Mouse (Mus musculus): Measurements from ENCODE around the gene Stx18. TPM values are rescaled to one million over a fixed set of nuclear protein-coding genes. Genes with fewer than 3 reads are reported as not detected.

The Stx18 gene
- polyA plus RNA-seq, 1 experiment from 2014 or later, result 39.4 TPM

GRCm38 (mm10) chr5:38083362-38083761 lies 44.8 kb downstream of the Stx18 start:
- Histone ChIP-seq H3K9ac (no peak overlapping the region), H3K4me3 (no peak overlapping the region), H3K4me2 (no peak overlapping the region), H3K27ac (replicated peaks) (no peak overlapping the region), H3K9me3 (no peaks in the 10 kb centered on the region), H3K4me1 (replicated peaks) (peaks cover 35% of the 10 kb centered on the region), H3K36me3 (no peaks in the 10 kb centered on the region), H3K27me3 (peaks cover 7% of the 10 kb centered on the region; the same call in 1 of the 2 replicates)
- WGBS, result 17% methylated on average over 5 of the region's 5 CpGs
- no peak for ATAC-seq (ENCODE audit: low read depth)

GRCm38 (mm10) chr5:38084616-38085015 lies 46.1 kb downstream of the Stx18 start:
- no peak for ATAC-seq (ENCODE audit: low read depth)
- H3K4me2 ChIP-seq, result no peak overlapping the region
- H3K27ac ChIP-seq (replicated peaks), result no peak overlapping the region
- H3K36me3 ChIP-seq, result no peaks in the 10 kb centered on the region
- WGBS, result 8% methylated on average over 8 of the region's 8 CpGs
- H3K9me3 ChIP-seq, result no peaks in the 10 kb centered on the region
- peaks cover 7% of the 10 kb centered on the region; the same call in 1 of the 2 replicates for H3K27me3 ChIP-seq
- peaks cover 42% of the 10 kb centered on the region for H3K4me1 ChIP-seq (replicated peaks)
- no peak overlapping the region for H3K4me3 ChIP-seq
- no peak overlapping the region for H3K9ac ChIP-seq

GRCm38 (mm10) chr5:38085561-38086392 lies 47.2 kb downstream of the Stx18 start:
- H3K4me2 ChIP-seq, result no peak overlapping the region
- no peak overlapping the region for H3K9ac ChIP-seq
- H3K4me1 ChIP-seq (replicated peaks), result peaks cover 51% of the 10 kb centered on the region
- H3K27me3 ChIP-seq, result peaks cover 3% of the 10 kb centered on the region; the same call in 1 of the 2 replicates
- no peak overlapping the region for H3K27ac ChIP-seq (replicated peaks)
- no peaks in the 10 kb centered on the region for H3K9me3 ChIP-seq
- WGBS, result 13% methylated on average over 10 of the region's 10 CpGs
- H3K36me3 ChIP-seq, result no peaks in the 10 kb centered on the region
- ATAC-seq (ENCODE audit: low read depth), result no peak
- no peak overlapping the region for H3K4me3 ChIP-seq

- H3K4me2 ChIP-seq, result no peak overlapping the region
- H3K4me3 ChIP-seq, result no peak overlapping the region
- H3K27me3 ChIP-seq, result peaks cover 3% of the 10 kb centered on the region; the same call in 1 of the 2 replicates
- H3K4me1 ChIP-seq (replicated peaks), result peaks cover 24% of the 10 kb centered on the region
- no peak overlapping the region for H3K27ac ChIP-seq (replicated peaks)
- ATAC-seq (ENCODE audit: low read depth), result no peak
- no peak overlapping the region for H3K9ac ChIP-seq
- H3K36me3 ChIP-seq, result no peaks in the 10 kb centered on the region
- no peaks in the 10 kb centered on the region for H3K9me3 ChIP-seq
- WGBS, result 67% methylated on average over 3 of the region's 3 CpGs
These were observed 51.6 kb downstream of the Stx18 start for GRCm38 (mm10) chr5:38090111-38090510.

- no peak for ATAC-seq (ENCODE audit: low read depth)
- Histone ChIP-seq H3K27ac (replicated peaks) (no peak overlapping the region), H3K4me2 (no peak overlapping the region), H3K36me3 (no peaks in the 10 kb centered on the region), H3K27me3 (peaks cover 3% of the 10 kb centered on the region; the same call in 1 of the 2 replicates), H3K4me3 (no peak overlapping the region), H3K9me3 (no peaks in the 10 kb centered on the region), H3K9ac (no peak overlapping the region), H3K4me1 (replicated peaks) (peaks cover 22% of the 10 kb centered on the region)
- 43% methylated on average over 3 of the region's 3 CpGs for WGBS
These were observed 52.0 kb downstream of the Stx18 start for GRCm38 (mm10) chr5:38090581-38090980.

- 75% methylated on average over 8 of the region's 8 CpGs for WGBS
- Histone ChIP-seq H3K4me1 (replicated peaks) (peaks cover 17% of the 10 kb centered on the region; the same call in 1 of the 2 replicates), H3K9ac (no peak overlapping the region), H3K27me3 (peaks cover 3% of the 10 kb centered on the region; the same call in 1 of the 2 replicates), H3K36me3 (no peaks in the 10 kb centered on the region), H3K9me3 (no peaks in the 10 kb centered on the region), H3K4me2 (no peak overlapping the region), H3K27ac (replicated peaks) (no peak overlapping the region), H3K4me3 (no peak overlapping the region)
- ATAC-seq (ENCODE audit: low read depth), result peak; percentile 17; the same call in 1 of the 2 replicates
These were observed 52.8 kb downstream of the Stx18 start for GRCm38 (mm10) chr5:38091046-38091965.

GRCm38 (mm10) chr5:38091966-38092304 lies 53.4 kb downstream of the Stx18 start:
- no peak overlapping the region for H3K4me3 ChIP-seq
- H3K9ac ChIP-seq, result no peak overlapping the region
- peaks cover 3% of the 10 kb centered on the region; the same call in 1 of the 2 replicates for H3K27me3 ChIP-seq
- H3K4me2 ChIP-seq, result no peak overlapping the region
- no peaks in the 10 kb centered on the region for H3K9me3 ChIP-seq
- no peak overlapping the region for H3K27ac ChIP-seq (replicated peaks)
- H3K4me1 ChIP-seq (replicated peaks), result peaks cover 17% of the 10 kb centered on the region; the same call in 1 of the 2 replicates
- 62% methylated on average over 2 of the region's 2 CpGs for WGBS
- no peaks in the 10 kb centered on the region for H3K36me3 ChIP-seq
- no peak for ATAC-seq (ENCODE audit: low read depth)

- Histone ChIP-seq H3K36me3 (no peaks in the 10 kb centered on the region), H3K27ac (replicated peaks) (no peak overlapping the region), H3K27me3 (peaks cover 3% of the 10 kb centered on the region; the same call in 1 of the 2 replicates), H3K4me1 (replicated peaks) (peaks cover 17% of the 10 kb centered on the region), H3K4me2 (no peak overlapping the region), H3K4me3 (no peak overlapping the region), H3K9me3 (no peaks in the 10 kb centered on the region), H3K9ac (no peak overlapping the region)
- ATAC-seq (ENCODE audit: low read depth), result no peak
- 99% methylated on average over 2 of the region's 2 CpGs for WGBS
These were observed 55.8 kb downstream of the Stx18 start for GRCm38 (mm10) chr5:38094331-38094730.

- no peak for ATAC-seq (ENCODE audit: low read depth)
- Histone ChIP-seq H3K4me2 (no peak overlapping the region), H3K4me3 (no peak overlapping the region), H3K9ac (no peak overlapping the region), H3K9me3 (no peaks in the 10 kb centered on the region), H3K27ac (replicated peaks) (no peak overlapping the region), H3K27me3 (no peaks in the 10 kb centered on the region), H3K36me3 (no peaks in the 10 kb centered on the region), H3K4me1 (replicated peaks) (peaks cover 8% of the 10 kb centered on the region)
- WGBS, result 79% methylated on average over 4 of the region's 4 CpGs
These were observed 59.1 kb downstream of the Stx18 start for GRCm38 (mm10) chr5:38097501-38098093.

GRCm38 (mm10) chr5:38099139-38099676 lies 60.7 kb downstream of the Stx18 start:
- 57% methylated on average over 2 of the region's 2 CpGs for WGBS

GRCm38 (mm10) chr5:38102945-38103344 lies 64.4 kb downstream of the Stx18 start:
- Histone ChIP-seq H3K9me3 (no peaks in the 10 kb centered on the region), H3K9ac (no peak overlapping the region), H3K4me2 (no peak overlapping the region), H3K27me3 (no peaks in the 10 kb centered on the region), H3K27ac (replicated peaks) (no peak overlapping the region), H3K36me3 (peaks cover 13% of the 10 kb centered on the region; the same call in 1 of the 2 replicates), H3K4me1 (replicated peaks) (peaks cover 28% of the 10 kb centered on the region), H3K4me3 (no peak overlapping the region)
- no peak for ATAC-seq (ENCODE audit: low read depth)
- WGBS, result 90% methylated on average over 2 of the region's 2 CpGs

More at GRCm38 (mm10) chr5:38099139-38099676, 60.7 kb downstream of the Stx18 start:
- no peak overlapping the region for H3K4me3 ChIP-seq
- no peak overlapping the region for H3K9ac ChIP-seq
- no peaks in the 10 kb centered on the region for H3K36me3 ChIP-seq
- H3K4me2 ChIP-seq, result no peak overlapping the region
- peaks cover 8% of the 10 kb centered on the region for H3K4me1 ChIP-seq (replicated peaks)
- ATAC-seq (ENCODE audit: low read depth), result no peak; the same call in 1 of the 2 replicates
- no peaks in the 10 kb centered on the region for H3K27me3 ChIP-seq
- H3K27ac ChIP-seq (replicated peaks), result 0 out of 2 replicates have a peak overlapping the region, but pooled peaks have one; percentile 3
- H3K9me3 ChIP-seq, result no peaks in the 10 kb centered on the region

Data from neural tube, embryonic 13.5 days (tissue).